Mouse (Mus musculus) kidney, adult 2 months (tissue): ENCODE measurements around the gene Krtap10-10. TPM values are rescaled to one million over a fixed set of nuclear protein-coding genes. Genes with fewer than 3 reads are reported as not detected.

Experiments
- DNase-seq: peaks from one replicate; pipeline ENCODE4 v3.0.0; 2021
- H3K27ac ChIP-seq: fragments of 200-500 bp; 2 replicates; pipeline ENCODE4 v1.5.1; 2012; ENCODE audit warnings: low read depth, low read length, control low read depth, inconsistent platforms; ENCODE audit not compliant: insufficient read depth
- H3K27me3 ChIP-seq: fragments of 200-500 bp; replicated peaks from 2 replicates; pipeline ENCODE4 v1.6.1; 2012; ENCODE audit warnings: mild to moderate bottlenecking, moderate library complexity, low read length, inconsistent platforms; ENCODE audit not compliant: control insufficient read depth, insufficient read depth
- H3K36me3 ChIP-seq: fragments of 200-500 bp; 2 replicates; pipeline ENCODE4 v1.6.1; 2012; ENCODE audit warnings: mild to moderate bottlenecking, moderate library complexity, low read length, inconsistent platforms; ENCODE audit not compliant: control insufficient read depth, insufficient read depth
- H3K4me1 ChIP-seq: fragments of 200-500 bp; 2 replicates; pipeline ENCODE4 v1.6.1; 2011; ENCODE audit warnings: low read length; ENCODE audit not compliant: control insufficient read depth, insufficient read depth
- H3K4me3 ChIP-seq: fragments of 200-500 bp; 2 replicates; pipeline ENCODE4 v1.5.1; 2011; ENCODE audit warnings: mild to moderate bottlenecking, low read depth, low read length, control low read depth; ENCODE audit not compliant: insufficient read depth
- CTCF ChIP-seq: fragments of 200-500 bp; conservative IDR thresholded peaks from 2 replicates; pipeline ENCODE4 v1.5.1; 2011; ENCODE audit warnings: low read depth, mild to moderate bottlenecking, control low read depth, low read length, moderate library complexity, mixed read lengths; ENCODE audit not compliant: insufficient read depth, insufficient read length
- POLR2A ChIP-seq: fragments of 200-500 bp; IDR thresholded peaks from one replicate; pipeline ENCODE4 v1.6.1; 2011; ENCODE audit warnings: low read depth, low read length, control low read depth
- WGBS: fragments of 180-500 bp; shearing (Covaris S2); methylation state at CpG from one replicate; pipeline ENCODE4 v1.1.7; 2018; 5-methylcytosine and 5-hydroxymethylcytosine counted together
- polyA plus RNA-seq: library from polyadenylated mRNA; depleted of rRNA; stranded (reverse); fragments of >200 nt; gene quantifications from 2 replicates; pipeline ENCODE4 v1.2.3, GENCODE M21; 2012

Gene Krtap10-10
- polyA plus RNA-seq, 1 experiment: not detected

GRCm38 (mm10) chr10:77839006-77839405, 3.3 kb downstream of the Krtap10-10 start:
- Histone ChIP-seq H3K27ac (no peak overlapping the region), H3K27me3 (no peaks in the 10 kb centered on the region), H3K36me3 (no peaks in the 10 kb centered on the region), H3K4me1 (no peaks in the 10 kb centered on the region), H3K4me3 (no peak overlapping the region)
- no peak for TF ChIP-seq CTCF
- no peak for TF ChIP-seq POLR2A
- WGBS: 73% methylated on average over 6 of the region's 6 CpGs
- no peak for DNase-seq

DNA sequence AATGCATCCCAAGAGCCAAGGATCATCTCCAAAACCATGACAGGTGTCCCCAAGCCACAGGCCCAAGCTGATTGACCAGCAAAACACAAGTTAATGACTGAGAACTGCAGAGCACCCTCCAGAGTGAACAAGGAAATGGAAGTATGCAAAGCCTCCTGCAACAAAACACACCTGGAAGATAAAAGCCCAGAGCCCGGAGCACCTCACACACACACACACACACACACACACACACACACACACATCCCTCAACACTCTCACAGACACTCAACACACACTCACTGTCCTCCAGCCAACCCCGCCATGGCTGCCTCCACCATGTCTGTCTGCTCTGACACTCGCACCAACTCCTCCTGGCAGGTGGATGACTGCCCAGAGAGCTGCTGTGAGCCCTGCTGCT, 10.8 kb downstream of the Krtap10-10 start, which contains the start of gene Gm36176:
Gm36176 (plus strand) TSS at position 301 of the 400 bp plus-strand sequence.
- DNase-seq: no peak
- Histone ChIP-seq H3K36me3 (no peaks in the 10 kb centered on the region), H3K27me3 (no peaks in the 10 kb centered on the region), H3K27ac (no peak within 1 kb of the TSS), H3K4me1 (no peaks in the 10 kb centered on the region), H3K4me3 (no peak within 1 kb of the TSS)
- no peak for TF ChIP-seq CTCF
- no peak for TF ChIP-seq POLR2A
- WGBS: 80% methylated on average over 3 of the region's 3 CpGs

DNA sequence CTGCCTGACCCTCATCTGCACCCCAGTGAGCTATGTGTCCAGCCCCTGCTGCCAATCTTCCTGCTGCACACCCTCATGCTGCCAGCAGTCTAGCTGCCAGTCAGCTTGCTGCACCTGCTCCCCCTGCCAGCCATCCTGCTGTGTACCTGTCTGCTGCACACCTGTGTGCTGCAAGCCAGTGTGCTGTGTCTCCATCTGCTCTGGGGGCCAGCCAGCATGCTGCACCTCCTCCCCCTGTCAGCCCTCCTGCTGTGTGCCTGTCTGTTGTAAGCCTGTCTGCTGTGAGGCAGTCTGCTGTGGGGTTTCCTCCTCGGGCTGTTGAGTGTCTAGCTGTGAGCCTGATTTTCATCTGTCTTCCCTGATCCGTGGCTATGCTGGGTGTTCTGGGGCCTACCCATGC, 11.2 kb downstream of the Krtap10-10 start:
- DNase-seq: no peak
- 37% methylated on average over 2 of the region's 2 CpGs for WGBS
- Histone ChIP-seq H3K4me3 (no peak overlapping the region), H3K36me3 (no peaks in the 10 kb centered on the region), H3K27me3 (no peaks in the 10 kb centered on the region), H3K27ac (no peak overlapping the region), H3K4me1 (no peaks in the 10 kb centered on the region)
- TF ChIP-seq POLR2A: no peak
- TF ChIP-seq CTCF: no peak

- Histone ChIP-seq H3K4me3 (no peak overlapping the region), H3K4me1 (no peaks in the 10 kb centered on the region), H3K27ac (no peak overlapping the region), H3K27me3 (no peaks in the 10 kb centered on the region), H3K36me3 (no peaks in the 10 kb centered on the region)
- 91% methylated on average over 2 of the region's 2 CpGs for WGBS
- DNase-seq: no peak
- TF ChIP-seq CTCF (no peak), POLR2A (no peak)
Observed at GRCm38 (mm10) chr10:77847538-77847937, 11.8 kb downstream of the Krtap10-10 start.

DNA sequence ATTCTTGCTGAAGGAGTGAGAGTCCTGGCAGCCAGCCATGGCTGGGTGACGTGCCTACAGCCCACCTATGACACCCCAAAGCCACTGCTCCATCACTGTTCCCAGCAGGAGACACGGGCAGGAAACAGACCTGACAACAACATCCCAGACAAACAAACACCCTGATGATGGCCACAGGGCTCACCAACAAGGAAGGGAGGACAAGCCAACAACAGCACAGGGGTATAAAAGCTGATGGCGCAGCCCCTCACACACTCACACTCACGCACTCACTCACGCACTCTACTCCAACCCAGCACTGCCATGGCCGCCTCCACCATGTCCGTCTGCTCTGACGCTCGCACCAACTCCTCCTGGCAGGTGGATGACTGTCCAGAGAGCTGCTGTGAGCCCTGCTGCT, 16.8 kb downstream of the Krtap10-10 start, which contains the start of gene Gm10318:
Gm10318 (plus strand) TSS at position 301 of the 400 bp plus-strand sequence.
- TF ChIP-seq CTCF (no peak), POLR2A (no peak)
- no peaks in the 10 kb centered on the region for H3K27me3 ChIP-seq

DNA sequence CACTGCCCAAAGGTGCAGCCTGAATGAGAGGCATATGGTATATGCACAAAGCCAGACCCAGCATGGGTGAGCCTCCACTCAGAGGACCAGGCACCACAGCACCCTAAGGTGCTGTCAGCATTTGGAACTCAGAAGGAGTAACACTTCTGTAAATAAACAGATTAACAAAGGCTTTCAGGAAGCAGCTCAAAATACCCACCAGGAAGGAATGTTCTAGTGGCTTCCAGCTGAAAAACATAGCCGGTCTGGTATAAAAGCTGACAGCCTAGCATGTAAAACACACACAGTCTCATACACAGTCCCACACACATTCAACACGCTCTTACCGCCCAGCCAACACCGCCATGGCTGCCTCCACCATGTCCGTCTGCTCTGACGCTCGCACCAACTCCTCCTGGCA, 25.9 kb downstream of the Krtap10-10 start, which contains the start of gene Gm3285:
Gm3285 (plus strand) TSS at position 301 of the 400 bp plus-strand sequence.
- TF ChIP-seq CTCF: no peak
- 62% methylated on average over 7 of the region's 7 CpGs for WGBS
- DNase-seq: no peak
- Histone ChIP-seq H3K27ac (no peak within 1 kb of the TSS), H3K4me3 (no peak within 1 kb of the TSS), H3K36me3 (no peaks in the 10 kb centered on the region), H3K4me1 (no peaks in the 10 kb centered on the region), H3K27me3 (no peaks in the 10 kb centered on the region)

More for the DNA sequence above, 16.8 kb downstream of the Krtap10-10 start, which contains the start of gene Gm10318:
- Histone ChIP-seq H3K36me3 (no peaks in the 10 kb centered on the region), H3K4me1 (no peaks in the 10 kb centered on the region), H3K27ac (no peak within 1 kb of the TSS), H3K4me3 (no peak within 1 kb of the TSS)
- WGBS: 69% methylated on average over 9 of the region's 9 CpGs
- no peak for DNase-seq

- peak; percentile 79 for DNase-seq
- Histone ChIP-seq H3K27ac (no peak overlapping the region), H3K27me3 (no peaks in the 10 kb centered on the region), H3K36me3 (no peaks in the 10 kb centered on the region), H3K4me3 (peak overlapping the region; percentile 2; the same call in 1 of the 2 replicates), H3K4me1 (no peaks in the 10 kb centered on the region)
- TF ChIP-seq POLR2A: no peak
- no peak for TF ChIP-seq CTCF
- WGBS: 28% methylated on average over 12 of the region's 14 CpGs
Observed at GRCm38 (mm10) chr10:77864067-77864761, 28.5 kb downstream of the Krtap10-10 start.

DNA sequence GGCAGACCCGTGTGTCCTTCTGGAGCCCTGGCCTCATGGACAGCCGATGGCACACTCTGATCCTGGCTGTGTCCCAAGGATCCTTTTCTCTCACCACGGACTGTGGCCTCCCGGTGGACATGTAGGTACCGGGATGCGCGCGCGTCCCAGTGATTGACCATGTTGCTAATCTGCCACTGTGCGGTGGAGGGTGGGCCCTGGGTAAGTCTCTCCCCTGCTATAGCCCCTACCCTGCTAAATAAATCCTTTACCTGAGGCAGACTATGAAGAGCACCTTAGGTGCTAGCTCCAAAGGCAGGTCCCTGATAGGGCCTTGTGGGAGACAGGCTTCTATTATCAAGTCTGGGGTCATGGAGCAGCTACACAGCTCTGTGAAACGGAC, 29.0 kb downstream of the Krtap10-10 start:
- 33% methylated on average over 11 of the region's 11 CpGs for WGBS
- peak overlapping the region; percentile 2; the same call in 1 of the 2 replicates for H3K4me3 ChIP-seq
- H3K27ac ChIP-seq: no peak overlapping the region
- no peaks in the 10 kb centered on the region for H3K4me1 ChIP-seq
- DNase-seq: no peak
- TF ChIP-seq CTCF (no peak), POLR2A (no peak)
- H3K27me3 ChIP-seq: no peaks in the 10 kb centered on the region
- no peaks in the 10 kb centered on the region for H3K36me3 ChIP-seq
